Mouse (Mus musculus) embryonic facial prominence, embryonic 14.5 days (tissue): ENCODE measurements around the gene Neurl3. TPM values are rescaled to one million over a fixed set of nuclear protein-coding genes. Genes with fewer than 3 reads are reported as not detected.

Source experiments
- ATAC-seq: fragments of 200-750 bp; cut with Nextera tagmentation; 2 replicates; pipeline ENCODE4 v1.8.0; 2017; ENCODE audit warnings: low read depth, moderate number of reproducible peaks, moderate TSS enrichment
- DNase-seq: peaks from one replicate; pipeline ENCODE4 v3.0.0-alpha.2; 2015; ENCODE audit warnings: low spot score
- H3K27ac ChIP-seq: fragments of 300-500 bp; sonication (generic); replicated peaks from 2 replicates; pipeline ENCODE4 v1.5.1; 2014; ENCODE audit warnings: low read depth, mild to moderate bottlenecking, low read length, moderate library complexity
- H3K27me3 ChIP-seq: fragments of 300-500 bp; sonication (generic); replicated peaks from 2 replicates; pipeline ENCODE4 v1.6.1; 2014; ENCODE audit warnings: low read length; ENCODE audit not compliant: control insufficient read depth, insufficient read depth
- H3K36me3 ChIP-seq: fragments of 300-500 bp; sonication (generic); 2 replicates; pipeline ENCODE4 v1.6.1; 2014; ENCODE audit warnings: low read length, mixed read lengths; ENCODE audit not compliant: control insufficient read depth, insufficient read depth
- H3K4me1 ChIP-seq: fragments of 300-500 bp; sonication (generic); 2 replicates; pipeline ENCODE4 v1.6.1; 2014; ENCODE audit warnings: antibody characterized with exemption, low read length; ENCODE audit not compliant: control insufficient read depth, insufficient read depth
- H3K4me2 ChIP-seq: fragments of 300-500 bp; sonication (generic); 2 replicates; pipeline ENCODE4 v1.6.1; 2014; ENCODE audit warnings: low read depth, mild to moderate bottlenecking, low read length, moderate library complexity, mixed read lengths
- H3K4me3 ChIP-seq: fragments of 300-500 bp; sonication (generic); 2 replicates; pipeline ENCODE4 v1.5.1; 2014; ENCODE audit warnings: low read depth, mild to moderate bottlenecking, low read length
- H3K9ac ChIP-seq: fragments of 300-500 bp; sonication (generic); 2 replicates; pipeline ENCODE4 v1.6.1; 2014; ENCODE audit warnings: low read depth, mild to moderate bottlenecking, low read length, moderate library complexity, mixed read lengths
- H3K9me3 ChIP-seq: fragments of 300-500 bp; sonication (generic); 2 replicates; pipeline ENCODE4 v1.6.1; 2016; ENCODE audit warnings: low read length; ENCODE audit not compliant: control insufficient read depth
- WGBS: fragments of 180-500 bp; shearing (Covaris S2); extraction: QIAGEN DNeasy Blood & Tissue Kit; methylation state at CpG from one replicate; pipeline ENCODE4 v1.1.7; 2014; 5-methylcytosine and 5-hydroxymethylcytosine counted together
- polyA plus RNA-seq: library from polyadenylated mRNA; unstranded; fragments of >200 nt; fragmentation: Nextera tagmentation; extraction: Ambion mirVana; gene quantifications from 2 replicates; pipeline ENCODE4 v1.2.1, GENCODE M21; 2014

Neurl3 gene
- polyA plus RNA-seq, 1 experiment from 2014 or later, result 2.1 TPM

DNA sequence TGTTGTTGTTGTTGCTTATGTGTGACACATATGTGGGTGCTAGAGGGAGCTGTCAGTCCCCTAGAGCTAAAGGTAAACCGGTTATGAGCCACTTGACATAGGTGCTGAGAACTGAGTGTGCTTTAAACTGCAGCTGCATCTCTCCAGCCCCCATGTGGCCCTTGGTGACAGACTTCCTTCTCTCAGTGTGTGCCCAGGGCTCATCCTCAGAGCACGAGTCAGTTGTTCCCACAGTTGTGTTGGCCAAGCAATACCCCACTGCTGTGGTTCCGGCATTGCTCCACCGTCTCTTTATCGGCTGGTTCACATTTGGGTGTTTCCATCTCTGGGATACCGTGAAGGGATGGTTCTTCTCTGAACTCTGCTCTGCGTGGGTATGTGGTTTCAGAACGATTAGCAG, 17.2 kb downstream of the Neurl3 start:
- Histone ChIP-seq H3K9me3 (peaks cover 6% of the 10 kb centered on the region), H3K4me2 (no peak overlapping the region), H3K4me3 (no peak overlapping the region), H3K4me1 (no peaks in the 10 kb centered on the region; the same call in 1 of the 2 replicates), H3K27me3 (peaks cover 21% of the 10 kb centered on the region), H3K27ac (no peak overlapping the region), H3K9ac (no peak overlapping the region), H3K36me3 (no peaks in the 10 kb centered on the region)
- no peak for ATAC-seq
- no peak for DNase-seq
- 82% methylated on average over 8 of the region's 8 CpGs for WGBS

DNA sequence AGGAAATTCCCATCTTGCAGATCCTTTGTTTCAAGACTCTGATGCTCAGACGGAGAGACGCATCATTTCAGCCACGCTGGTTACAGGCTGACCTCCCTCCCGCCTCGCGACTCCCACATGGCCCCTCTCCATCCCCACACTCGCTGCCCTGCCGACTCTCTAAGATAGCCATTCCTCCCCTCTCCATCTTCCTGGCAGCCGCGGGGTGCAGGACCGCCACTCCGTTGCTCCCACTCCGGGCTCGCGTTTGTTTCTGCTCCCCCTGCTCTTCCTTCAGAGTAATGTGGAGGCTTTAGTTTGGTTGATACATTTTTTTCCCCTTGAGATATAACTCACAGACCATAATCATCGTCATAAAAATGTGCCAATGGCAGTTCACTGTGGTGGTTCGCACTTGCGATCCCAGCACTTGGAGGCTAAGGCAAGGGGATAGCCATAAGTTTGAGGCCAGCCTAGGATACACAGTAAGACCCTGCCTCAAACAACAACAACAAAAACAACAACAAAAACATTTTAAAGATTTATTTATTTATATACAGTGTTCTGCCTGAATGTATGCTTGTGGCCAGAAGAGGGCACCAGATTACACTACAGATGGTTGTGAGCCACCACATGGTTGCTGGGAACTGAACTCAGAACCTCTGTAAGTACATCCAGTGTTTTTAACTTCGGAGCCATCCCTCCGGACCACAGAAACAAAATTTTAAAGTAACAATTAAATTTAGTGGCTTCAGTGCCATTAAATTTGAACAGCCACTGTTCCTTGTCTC, 18.4 kb downstream of the Neurl3 start:
- Histone ChIP-seq H3K27ac (no peak overlapping the region), H3K36me3 (no peaks in the 10 kb centered on the region), H3K4me2 (no peak overlapping the region), H3K27me3 (peaks cover 21% of the 10 kb centered on the region), H3K4me3 (no peak overlapping the region), H3K9me3 (peaks cover 6% of the 10 kb centered on the region), H3K9ac (no peak overlapping the region), H3K4me1 (no peaks in the 10 kb centered on the region; the same call in 1 of the 2 replicates)
- 22% methylated on average over 20 of the region's 20 CpGs for WGBS
- DNase-seq (no peak), ATAC-seq (no peak)

DNA sequence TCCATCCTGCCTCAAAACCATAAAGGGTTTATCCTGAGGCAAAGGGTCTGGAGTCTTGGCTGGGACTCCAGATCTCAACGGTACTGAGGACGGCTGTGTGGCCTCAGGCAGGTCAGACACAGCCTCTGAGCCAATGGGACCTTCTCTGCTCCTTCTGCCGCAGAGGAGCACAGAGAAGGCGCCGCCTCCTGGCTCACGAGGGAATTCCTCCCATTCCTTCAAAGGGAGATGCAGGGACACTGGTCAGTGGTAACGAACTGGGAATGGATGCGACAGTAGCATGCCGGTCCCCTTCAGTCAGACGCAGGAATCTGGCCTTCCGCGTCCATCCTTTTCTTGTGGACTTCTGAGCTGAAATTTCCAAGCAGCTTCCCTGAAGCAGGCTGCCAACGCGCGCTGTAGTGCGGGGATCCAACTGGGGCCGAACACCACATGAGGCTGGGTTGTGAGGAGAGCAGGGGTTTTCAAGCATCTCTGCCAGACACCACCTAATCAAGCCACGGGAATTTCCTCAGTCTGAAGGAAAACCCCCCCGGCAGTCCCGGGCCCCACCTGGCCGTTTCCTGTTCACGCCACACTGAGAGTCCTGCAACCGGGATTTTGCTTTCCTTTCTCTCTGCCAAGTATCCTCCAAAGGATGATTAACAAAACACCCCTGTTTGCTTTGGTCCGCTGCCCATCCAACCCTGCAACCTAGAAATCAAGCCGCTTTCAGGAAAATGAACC, 19.7 kb downstream of the Neurl3 start:
- Histone ChIP-seq H3K27me3 (peaks cover 21% of the 10 kb centered on the region), H3K4me1 (no peaks in the 10 kb centered on the region; the same call in 1 of the 2 replicates), H3K4me3 (peak overlapping the region; percentile 2), H3K36me3 (no peaks in the 10 kb centered on the region), H3K9me3 (peaks cover 6% of the 10 kb centered on the region), H3K27ac (peak overlapping the region; percentile 56), H3K4me2 (peak overlapping the region; percentile 46), H3K9ac (peak overlapping the region; percentile 35; the same call in 1 of the 2 replicates)
- ATAC-seq (peak; percentile 35; the same call in 1 of the 2 replicates), DNase-seq (peak; percentile 76)
- WGBS, result 6% methylated on average over 25 of the region's 25 CpGs

DNA sequence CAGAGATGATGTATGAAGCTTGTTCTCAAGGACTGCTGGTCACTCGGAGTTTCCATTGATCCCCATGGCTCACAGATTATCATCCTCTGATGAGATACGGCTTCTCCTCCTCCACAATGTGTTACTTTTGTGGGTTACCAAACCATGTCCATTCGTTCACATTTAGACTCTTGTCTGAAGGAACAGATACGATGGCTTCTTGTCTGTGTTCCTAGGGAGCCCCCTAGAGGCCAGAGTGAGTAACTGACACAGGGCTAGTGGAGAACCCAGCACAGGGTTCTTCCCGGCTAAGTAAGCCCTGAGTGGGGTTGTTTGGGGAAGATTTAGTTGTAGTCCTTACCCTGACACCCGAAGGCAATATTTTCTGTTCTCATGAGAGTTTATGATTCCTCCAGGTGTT, 21.7 kb downstream of the Neurl3 start:
- Histone ChIP-seq H3K9ac (no peak overlapping the region), H3K4me1 (no peaks in the 10 kb centered on the region; the same call in 1 of the 2 replicates), H3K27me3 (peaks cover 21% of the 10 kb centered on the region), H3K4me2 (no peak overlapping the region), H3K36me3 (no peaks in the 10 kb centered on the region), H3K27ac (no peak overlapping the region), H3K9me3 (peaks cover 6% of the 10 kb centered on the region), H3K4me3 (no peak overlapping the region)
- DNase-seq (peak; percentile 90), ATAC-seq (peak; percentile 68)
- 9% methylated on average over 6 of the region's 6 CpGs for WGBS

DNA sequence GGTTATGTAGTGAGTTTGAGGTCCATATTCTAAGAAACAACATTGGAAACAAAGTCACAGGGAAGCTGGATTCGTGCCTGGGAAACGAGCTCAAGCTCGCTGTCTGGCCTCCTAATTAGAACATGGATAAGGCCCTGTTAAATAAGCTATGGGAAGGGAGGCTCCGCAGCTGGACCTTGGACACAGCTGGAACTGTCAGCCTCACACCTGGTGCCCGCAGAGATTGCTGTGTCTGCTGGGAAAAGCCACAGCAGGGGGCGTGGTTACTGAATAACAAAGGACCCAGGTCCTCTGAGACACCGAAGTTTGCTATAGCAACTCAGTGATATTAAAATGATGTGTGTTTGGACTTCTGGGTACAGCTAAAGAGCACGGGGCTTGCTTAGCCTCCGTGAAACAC, 23.1 kb downstream of the Neurl3 start:
- ATAC-seq (peak; percentile 31; the same call in 1 of the 2 replicates), DNase-seq (peak; percentile 22)
- H3K4me3 ChIP-seq, result no peak overlapping the region
- H3K36me3 ChIP-seq, result no peaks in the 10 kb centered on the region
- no peaks in the 10 kb centered on the region; the same call in 1 of the 2 replicates for H3K4me1 ChIP-seq
- WGBS, result 8% methylated on average over 9 of the region's 9 CpGs
- no peak overlapping the region for H3K27ac ChIP-seq
- peaks cover 21% of the 10 kb centered on the region for H3K27me3 ChIP-seq
- H3K4me2 ChIP-seq, result no peak overlapping the region
- peaks cover 4% of the 10 kb centered on the region for H3K9me3 ChIP-seq
- H3K9ac ChIP-seq, result no peak overlapping the region

DNA sequence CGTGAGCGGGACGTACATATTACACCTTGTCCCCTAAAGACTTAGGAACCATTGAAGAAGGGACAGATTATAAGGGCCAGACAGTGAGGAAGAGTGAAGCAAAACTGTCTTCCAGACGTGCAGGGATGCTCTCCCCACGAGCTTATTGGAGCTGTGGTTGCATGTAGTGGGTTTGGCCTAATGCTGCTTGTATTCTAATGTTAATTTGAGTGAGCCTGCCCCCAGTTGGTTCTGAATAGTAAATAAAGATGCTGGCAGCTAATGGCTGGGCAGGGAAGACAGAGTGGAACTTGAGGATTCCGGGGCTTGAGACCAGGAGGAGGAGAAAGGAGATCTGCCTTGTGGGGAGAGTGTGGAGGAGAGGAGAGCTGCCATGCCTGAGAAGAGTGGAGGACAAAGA, 27.8 kb downstream of the Neurl3 start:
- Histone ChIP-seq H3K4me2 (no peak overlapping the region), H3K4me1 (peaks cover 11% of the 10 kb centered on the region), H3K9ac (no peak overlapping the region), H3K9me3 (no peaks in the 10 kb centered on the region), H3K27ac (no peak overlapping the region), H3K27me3 (no peaks in the 10 kb centered on the region), H3K4me3 (no peak overlapping the region), H3K36me3 (no peaks in the 10 kb centered on the region)
- DNase-seq, result no peak
- 52% methylated on average over 6 of the region's 6 CpGs for WGBS
- no peak for ATAC-seq

DNA sequence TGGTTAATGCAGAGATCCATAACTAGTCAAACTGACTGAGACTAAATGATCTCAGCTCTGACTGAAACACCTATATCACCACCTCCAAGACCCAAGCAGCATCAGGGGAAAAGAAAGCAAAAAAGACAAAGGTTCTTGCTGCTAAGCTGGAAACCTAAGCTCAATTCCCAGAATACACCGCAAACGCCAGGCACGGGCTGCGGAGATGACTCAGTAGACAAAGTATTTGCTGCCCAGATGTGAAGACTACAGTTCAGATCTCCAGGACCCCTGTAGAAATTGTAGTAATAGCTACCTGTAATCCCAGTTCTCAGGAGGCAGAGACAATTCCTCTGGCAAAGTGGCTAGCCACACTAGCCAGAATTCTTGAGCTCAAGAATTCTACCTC, 29.7 kb downstream of the Neurl3 start:
- H3K4me3 ChIP-seq, result peak overlapping the region; percentile 77; the same call in 1 of the 2 replicates
- WGBS, result 82% methylated on average over 4 of the region's 4 CpGs
- H3K4me2 ChIP-seq, result peak overlapping the region; percentile 59
- H3K27ac ChIP-seq, result no peak overlapping the region
- no peak overlapping the region for H3K9ac ChIP-seq
- no peaks in the 10 kb centered on the region for H3K27me3 ChIP-seq
- H3K9me3 ChIP-seq, result no peaks in the 10 kb centered on the region
- ATAC-seq (no peak), DNase-seq (no peak)
- H3K4me1 ChIP-seq, result peaks cover 11% of the 10 kb centered on the region
- no peaks in the 10 kb centered on the region for H3K36me3 ChIP-seq

DNA sequence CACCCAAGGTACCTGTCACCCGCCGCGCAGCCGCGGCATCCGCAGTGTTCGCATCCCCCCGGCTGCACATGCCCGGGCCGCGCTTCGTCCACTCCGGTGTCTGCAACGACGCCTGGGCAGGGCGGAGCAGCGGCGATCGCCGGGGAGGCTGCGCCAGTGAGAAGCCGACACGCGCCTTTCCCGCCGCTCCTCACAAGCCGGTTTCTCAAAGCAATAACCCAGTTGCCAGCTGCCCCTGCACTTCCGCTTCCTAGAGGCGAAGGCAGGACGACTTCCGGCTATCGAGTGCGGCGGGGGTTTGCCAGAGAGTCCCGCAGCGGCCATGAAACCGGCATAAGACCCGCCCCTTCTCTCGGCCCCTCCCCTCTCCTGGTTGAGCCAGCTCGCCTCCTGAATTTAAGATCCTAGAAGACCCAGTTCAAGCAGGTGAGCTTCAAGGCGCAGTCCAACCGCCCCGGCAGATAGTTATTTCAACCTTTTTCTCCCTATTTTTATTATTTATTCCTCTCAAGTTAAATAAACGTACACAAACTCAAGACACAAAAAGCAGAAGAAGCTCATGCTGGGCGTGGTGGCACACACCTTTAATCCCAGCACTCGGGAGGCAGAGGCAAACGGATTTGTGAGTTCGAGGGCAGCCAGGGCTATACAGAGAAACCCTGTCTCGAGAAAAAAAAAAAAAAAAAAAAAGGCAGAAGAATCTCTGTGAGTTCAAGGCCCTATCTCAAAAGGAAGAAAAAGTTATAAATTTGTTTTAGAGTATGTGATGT, 30.2 kb downstream of the Neurl3 start, which contains the start of gene Uggt1:
Uggt1 (minus strand) TSS at position 663 of the 770 bp plus-strand sequence.
- no peaks in the 10 kb centered on the region for H3K27me3 ChIP-seq
- H3K4me3 ChIP-seq, result peak within 1 kb of the TSS; percentile 77
- peak within 1 kb of the TSS; percentile 79 for H3K27ac ChIP-seq
- peaks cover 11% of the 10 kb centered on the region for H3K4me1 ChIP-seq
- H3K9ac ChIP-seq, result peak within 1 kb of the TSS; percentile 84
- peak; percentile 98 for DNase-seq
- peak within 1 kb of the TSS; percentile 59 for H3K4me2 ChIP-seq
- no peaks in the 10 kb centered on the region for H3K36me3 ChIP-seq
- 3% methylated on average over 37 of the region's 49 CpGs for WGBS
- peak; percentile 98 for ATAC-seq
- H3K9me3 ChIP-seq, result no peaks in the 10 kb centered on the region
